Mouse (Mus musculus) kidney, adult 8-10 months (tissue): ENCODE results near the gene Rfc1.
"Not testable (repeated sequence)": the region's sequence is repeated elsewhere in the genome, so short reads cannot be mapped to it uniquely, and the experiment has no call there.

Experiments
- DNase-seq, 2 experiments: peaks; one replicate each; pipeline ENCODE4 v3.0.0; 2022

Rfc1 gene

GRCm38 (mm10) chr5:65298167-65298950 is 37.1 kb downstream of the Rfc1 start:
- no peak for DNase-seq

GRCm38 (mm10) chr5:65294270-65294669 is 41.2 kb downstream of the Rfc1 start:
- DNase-seq, result no peak

- DNase-seq, result no peak
Measured at GRCm38 (mm10) chr5:65293627-65294026, 41.8 kb downstream of the Rfc1 start.

- not testable (repeated sequence) for DNase-seq
Measured at GRCm38 (mm10) chr5:65289009-65289408, 46.5 kb downstream of the Rfc1 start.

GRCm38 (mm10) chr5:65287751-65288701 is 47.4 kb downstream of the Rfc1 start:
- DNase-seq, result no peak

- peak in 1 of 2 experiments; percentile 29 for DNase-seq
Measured at GRCm38 (mm10) chr5:65284171-65284570, 51.3 kb downstream of the Rfc1 start.

- DNase-seq, result no peak
Measured at GRCm38 (mm10) chr5:65281216-65281615, 54.3 kb downstream of the Rfc1 start.

- DNase-seq, result no peak
Measured at GRCm38 (mm10) chr5:65279133-65279651, 56.3 kb downstream of the Rfc1 start.

GRCm38 (mm10) chr5:65273966-65274365 is 61.5 kb downstream of the Rfc1 start:
- no peak for DNase-seq

GRCm38 (mm10) chr5:65257910-65258505 is 77.5 kb downstream of the Rfc1 start:
- DNase-seq, result no peak

- DNase-seq, result no peak
Measured at GRCm38 (mm10) chr5:65250185-65250855, 85.2 kb downstream of the Rfc1 start.

GRCm38 (mm10) chr5:65247296-65247695 is 88.2 kb downstream of the Rfc1 start:
- no peak for DNase-seq

GRCm38 (mm10) chr5:65242740-65243139 is 92.7 kb downstream of the Rfc1 start:
- no peak for DNase-seq

- peak in 1 of 2 experiments; percentile 11 for DNase-seq
Measured at GRCm38 (mm10) chr5:65231289-65232003, 104.0 kb downstream of the Rfc1 start.

GRCm38 (mm10) chr5:65224056-65224455 is 111.4 kb downstream of the Rfc1 start:
- no peak for DNase-seq

GRCm38 (mm10) chr5:65221037-65221436 is 114.4 kb downstream of the Rfc1 start:
- no peak for DNase-seq

- no peak for DNase-seq
Measured at GRCm38 (mm10) chr5:65217305-65218269, 117.9 kb downstream of the Rfc1 start.

GRCm38 (mm10) chr5:65213321-65213720 is 122.1 kb downstream of the Rfc1 start:
- DNase-seq, result peak; percentile 17 to 41
